Mouse (Mus musculus): ENCODE measurements at regions not wholly inside any gene's neighbourhood (a gene's known extent, or its start where the extent isn't known, plus 50 kb on each side); places are given as distances from the start of the nearest gene placed in this dataset.

- Histone ChIP-seq H3K36me3 (ENCODE audit: insufficient read depth) (no peaks in the 10 kb centered on the region), H3K27me3 (ENCODE audit: insufficient read depth, low read length) (no peaks in the 10 kb centered on the region), H3K9ac (no peak overlapping the region), H3K9me3 (ENCODE audit: low read depth, low read length) (no peaks in the 10 kb centered on the region), H3K4me2 (no peak overlapping the region), H3K27ac (ENCODE audit: low read depth) (no peak overlapping the region), H3K4me3 (ENCODE audit: low read depth, low read length) (no peak overlapping the region), H3K4me1 (ENCODE audit: insufficient read depth) (no peaks in the 10 kb centered on the region)
- TF ChIP-seq CTCF (IDR thresholded peaks at IDR 0.05; ENCODE audit: low read depth) = no peak
- WGBS = 53% methylated on average over 1 of the region's 1 CpGs
- no peak for ATAC-seq (ENCODE audit: insufficient read depth)
- no peak for DNase-seq
Measured at GRCm38 (mm10) chr10:113440818-113441217, 512.0 kb upstream of the Atxn7l3b start.

DNA sequence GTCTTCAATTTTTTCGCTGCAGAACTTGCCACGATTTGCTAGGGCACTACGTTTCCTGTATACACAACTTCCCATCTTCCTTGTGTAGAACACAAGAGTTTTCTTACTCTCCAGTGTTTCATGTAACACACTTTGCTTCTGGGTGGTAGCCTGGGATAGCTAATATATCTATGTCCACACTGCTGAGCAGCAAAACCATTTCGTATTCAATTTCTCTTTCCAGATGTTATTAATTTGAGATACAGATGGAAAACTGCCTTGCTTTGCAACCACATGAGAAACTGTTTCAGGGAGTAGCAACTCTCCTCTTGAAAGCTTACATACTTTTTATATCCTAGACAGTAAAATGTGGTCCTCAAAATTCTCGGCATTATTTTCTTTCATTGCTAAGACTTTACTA lies 502.4 kb upstream of the Atxn7l3b start:
- Histone ChIP-seq H3K36me3 (ENCODE audit: insufficient read depth) (no peaks in the 10 kb centered on the region), H3K9ac (no peak overlapping the region), H3K9me3 (ENCODE audit: low read depth, low read length) (no peaks in the 10 kb centered on the region), H3K4me3 (ENCODE audit: low read depth, low read length) (no peak overlapping the region), H3K4me2 (no peak overlapping the region), H3K27me3 (ENCODE audit: insufficient read depth, low read length) (no peaks in the 10 kb centered on the region), H3K4me1 (ENCODE audit: insufficient read depth) (no peaks in the 10 kb centered on the region), H3K27ac (ENCODE audit: low read depth) (no peak overlapping the region)
- DNase-seq (no peak), ATAC-seq (ENCODE audit: insufficient read depth) (no peak)
- no peak for TF ChIP-seq CTCF (IDR thresholded peaks at IDR 0.05; ENCODE audit: low read depth)
- 77% methylated on average over 5 of the region's 5 CpGs for WGBS

DNA sequence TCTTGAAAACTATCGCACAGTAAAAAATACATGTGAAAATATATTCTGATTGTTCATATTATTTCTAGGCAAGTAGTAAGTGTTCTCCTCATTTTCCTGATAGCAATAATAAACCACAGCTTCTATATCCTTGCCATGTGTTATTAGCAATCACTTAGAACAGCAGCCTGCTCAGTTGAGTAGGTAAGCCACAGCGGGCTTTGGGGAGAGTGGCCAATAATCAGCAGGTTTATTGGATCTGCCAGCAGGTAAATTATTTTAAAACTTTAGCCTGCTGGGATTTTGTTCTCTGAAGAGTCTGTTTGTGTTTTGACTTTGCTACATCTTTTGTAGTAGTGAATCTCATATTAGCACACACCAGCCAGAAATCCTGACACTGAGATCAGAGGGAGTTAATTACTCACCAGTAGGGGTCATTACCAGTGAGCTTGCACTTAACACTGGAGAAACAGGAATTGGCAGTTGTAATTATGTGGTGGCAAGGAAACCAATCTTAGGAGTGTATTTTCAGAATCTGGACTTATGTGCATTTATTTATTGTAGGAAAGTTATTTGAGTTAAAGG lies 482.5 kb upstream of the Atxn7l3b start:
- no peaks in the 10 kb centered on the region for H3K9me3 ChIP-seq (ENCODE audit: low read depth, low read length)
- WGBS = 92% methylated on average over 2 of the region's 2 CpGs

GRCm38 (mm10) chr10:113390579-113390978 lies 461.8 kb upstream of the Atxn7l3b start:
- WGBS = 82% methylated on average over 3 of the region's 3 CpGs
- no peak for TF ChIP-seq CTCF (IDR thresholded peaks at IDR 0.05; ENCODE audit: low read depth)

More for the DNA sequence above, 482.5 kb upstream of the Atxn7l3b start:
- Histone ChIP-seq H3K4me3 (ENCODE audit: low read depth, low read length) (no peak overlapping the region), H3K27me3 (ENCODE audit: insufficient read depth, low read length) (no peaks in the 10 kb centered on the region), H3K4me1 (ENCODE audit: insufficient read depth) (no peaks in the 10 kb centered on the region), H3K4me2 (no peak overlapping the region), H3K27ac (ENCODE audit: low read depth) (no peak overlapping the region), H3K9ac (no peak overlapping the region), H3K36me3 (ENCODE audit: insufficient read depth) (no peaks in the 10 kb centered on the region)
- ATAC-seq (ENCODE audit: insufficient read depth) (no peak), DNase-seq (no peak)
- TF ChIP-seq CTCF (IDR thresholded peaks at IDR 0.05; ENCODE audit: low read depth) = no peak

DNA sequence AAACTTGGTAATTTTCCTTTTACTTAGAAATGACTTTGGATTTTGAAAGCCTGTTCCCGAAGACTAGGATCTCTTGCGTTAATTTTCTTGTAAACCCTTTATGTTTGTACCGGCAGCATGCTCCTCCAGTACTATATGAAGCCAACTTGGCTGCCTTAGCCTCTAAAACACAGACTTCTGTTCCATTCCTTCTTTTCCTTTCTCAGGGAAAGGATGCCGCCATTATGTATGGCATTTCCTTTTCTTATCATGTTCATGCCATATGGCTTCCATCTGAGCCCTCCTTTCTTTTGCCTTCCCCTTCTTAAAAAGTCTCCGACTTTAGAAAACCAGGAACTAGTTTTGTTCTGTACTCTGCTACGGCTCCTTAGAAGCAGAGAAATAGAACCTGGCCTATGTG lies 440.4 kb upstream of the Atxn7l3b start:
- Histone ChIP-seq H3K36me3 (ENCODE audit: insufficient read depth) (no peaks in the 10 kb centered on the region), H3K4me3 (ENCODE audit: low read depth, low read length) (no peak overlapping the region), H3K4me1 (ENCODE audit: insufficient read depth) (no peaks in the 10 kb centered on the region), H3K9ac (no peak overlapping the region), H3K9me3 (ENCODE audit: low read depth, low read length) (no peaks in the 10 kb centered on the region), H3K4me2 (no peak overlapping the region), H3K27ac (ENCODE audit: low read depth) (no peak overlapping the region), H3K27me3 (ENCODE audit: insufficient read depth, low read length) (no peaks in the 10 kb centered on the region)
- WGBS = 75% methylated on average over 6 of the region's 6 CpGs
- ATAC-seq (ENCODE audit: insufficient read depth) (no peak), DNase-seq (no peak)
- no peak for TF ChIP-seq CTCF (IDR thresholded peaks at IDR 0.05; ENCODE audit: low read depth)

More at GRCm38 (mm10) chr10:113390579-113390978, 461.8 kb upstream of the Atxn7l3b start:
- no peak overlapping the region for H3K27ac ChIP-seq (ENCODE audit: low read depth)
- DNase-seq (no peak), ATAC-seq (ENCODE audit: insufficient read depth) (no peak)
- no peaks in the 10 kb centered on the region for H3K36me3 ChIP-seq (ENCODE audit: insufficient read depth)
- no peak overlapping the region for H3K4me2 ChIP-seq
- no peaks in the 10 kb centered on the region for H3K4me1 ChIP-seq (ENCODE audit: insufficient read depth)
- no peak overlapping the region for H3K9ac ChIP-seq
- H3K27me3 ChIP-seq (ENCODE audit: insufficient read depth, low read length) = no peaks in the 10 kb centered on the region
- no peaks in the 10 kb centered on the region for H3K9me3 ChIP-seq (ENCODE audit: low read depth, low read length)
- no peak overlapping the region for H3K4me3 ChIP-seq (ENCODE audit: low read depth, low read length)

DNA sequence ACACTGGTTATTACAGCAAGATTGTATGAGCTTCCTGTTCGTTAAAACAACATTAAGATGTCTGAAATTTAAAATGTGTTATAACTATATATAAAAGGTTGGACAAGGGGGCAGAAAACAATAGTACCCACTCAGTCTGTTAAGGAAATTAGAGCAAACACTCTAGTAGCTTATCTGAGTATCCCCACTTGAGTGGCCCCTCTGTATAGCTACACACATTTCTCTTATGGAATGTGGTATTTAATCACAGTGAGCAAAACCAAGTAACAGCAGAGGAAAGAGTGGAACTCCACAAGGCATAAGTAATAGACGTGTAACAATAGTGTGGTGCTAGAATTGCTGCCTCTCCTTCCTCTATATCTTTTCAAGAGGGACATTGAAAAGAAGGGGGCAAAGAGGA lies 417.4 kb upstream of the Atxn7l3b start:
- ATAC-seq (ENCODE audit: insufficient read depth) (peak; percentile 62; the same call in 1 of the 2 replicates), DNase-seq (peak; percentile 17)
- Histone ChIP-seq H3K27me3 (ENCODE audit: insufficient read depth, low read length) (no peaks in the 10 kb centered on the region), H3K27ac (ENCODE audit: low read depth) (no peak overlapping the region), H3K36me3 (ENCODE audit: insufficient read depth) (no peaks in the 10 kb centered on the region), H3K9me3 (ENCODE audit: low read depth, low read length) (no peaks in the 10 kb centered on the region), H3K9ac (no peak overlapping the region), H3K4me3 (ENCODE audit: low read depth, low read length) (no peak overlapping the region), H3K4me1 (ENCODE audit: insufficient read depth) (no peaks in the 10 kb centered on the region), H3K4me2 (no peak overlapping the region)
- 46% methylated on average over 2 of the region's 2 CpGs for WGBS
- TF ChIP-seq CTCF (IDR thresholded peaks at IDR 0.05; ENCODE audit: low read depth) = no peak
